Mouse (Mus musculus): ENCODE results near the gene Gm9639.
"Not testable (repeated sequence)": the region's sequence is repeated elsewhere in the genome, so short reads cannot be mapped to it uniquely, and the experiment has no call there.

Gene Gm9639

GRCm38 (mm10) chr10:77794976-77795375 lies at the start of gene Gm9639:
Gene Gm9639 (minus strand): TSS chr10:77795076.
- no peak for DNase-seq

GRCm38 (mm10) chr10:77839006-77839405 lies 44.1 kb upstream of the Gm9639 start:
- no peak for DNase-seq

DNA sequence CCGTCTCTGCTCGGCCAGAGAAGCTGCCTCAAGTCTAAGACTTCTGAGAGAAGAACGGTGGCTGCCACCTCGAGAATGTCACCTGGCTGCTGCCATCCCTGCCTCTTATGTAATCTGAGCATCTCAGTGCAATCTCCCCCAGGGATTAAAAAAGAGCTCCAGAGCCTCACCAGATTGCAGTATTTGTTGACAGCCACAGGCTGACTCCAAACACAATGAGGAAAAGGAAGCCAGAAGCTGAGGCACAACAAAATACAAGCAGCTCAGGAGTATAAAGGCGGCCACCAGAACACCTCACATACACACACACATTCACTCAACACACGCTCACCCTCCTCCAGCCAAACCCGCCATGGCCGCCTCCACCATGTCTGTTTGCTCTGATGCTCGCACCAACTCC lies 40.8 kb upstream of the Gm9639 start, which contains the start of gene Krtap10-10:
Krtap10-10 (plus strand) TSS at position 301 of the 400 bp plus-strand sequence.
- no peak for DNase-seq

DNA sequence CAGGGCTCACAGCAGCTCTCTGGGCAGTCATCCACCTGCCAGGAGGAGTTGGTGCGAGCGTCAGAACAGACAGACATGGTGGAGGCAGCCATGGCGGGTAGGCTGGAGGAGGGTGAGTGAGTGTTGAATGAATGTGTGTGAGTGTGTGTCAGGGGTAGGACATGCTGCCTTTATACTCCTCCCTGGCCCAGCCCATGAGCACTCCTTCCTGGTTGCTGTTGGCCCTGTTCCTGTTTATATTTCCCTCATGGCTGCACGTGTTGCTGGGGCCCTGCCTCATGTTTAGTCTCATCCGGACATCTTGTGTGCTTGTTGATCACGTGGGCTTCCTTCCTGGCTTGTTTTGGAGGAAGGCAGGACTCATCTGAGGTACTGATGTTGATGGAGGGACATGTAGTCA lies 32.1 kb upstream of the Gm9639 start, which contains the start of gene Krtap10-4:
Krtap10-4 (minus strand) TSS at position 145 of the 400 bp plus-strand sequence.
- no peak for DNase-seq

- no peak for DNase-seq
Measured at GRCm38 (mm10) chr10:77819203-77819602, 24.3 kb upstream of the Gm9639 start.

DNA sequence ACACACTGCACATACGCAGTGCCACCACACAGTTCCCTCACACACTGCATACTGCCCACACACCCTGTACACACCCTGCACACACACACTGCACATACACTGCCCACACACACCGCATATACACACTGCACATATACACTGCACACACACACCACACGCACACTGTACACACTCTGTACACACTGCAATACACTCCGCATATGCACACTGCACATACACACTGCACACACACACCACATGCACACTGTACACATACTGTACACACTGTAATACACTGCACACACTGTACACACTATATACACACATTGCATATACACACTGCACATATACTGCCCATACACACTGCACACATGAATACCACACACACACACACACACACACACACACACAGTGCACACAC lies 23.6 kb upstream of the Gm9639 start:
- no peak for DNase-seq

DNA sequence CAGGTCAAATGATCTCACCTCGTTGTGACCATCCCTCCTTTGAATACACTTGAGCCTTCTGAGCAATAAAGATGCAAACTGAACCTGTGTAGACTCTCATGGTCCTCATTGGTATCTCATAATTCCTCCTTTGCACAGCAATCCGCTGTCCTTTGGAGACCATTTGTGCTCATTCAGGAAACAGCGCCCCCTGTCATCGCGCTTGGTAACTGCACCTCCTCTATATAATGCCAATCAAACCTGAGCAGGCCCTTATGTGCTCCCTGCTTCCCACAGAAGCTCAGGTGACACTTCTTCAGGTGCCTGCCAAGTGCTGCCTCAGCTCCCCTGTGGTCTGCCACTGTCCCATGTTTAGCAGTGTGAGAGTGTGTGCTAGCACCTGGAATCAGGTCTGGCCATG lies 20.6 kb upstream of the Gm9639 start:
- peak; percentile 31 to 55 for DNase-seq

GRCm38 (mm10) chr10:77814382-77814781 lies 19.5 kb upstream of the Gm9639 start, which contains the start of gene Gm2696:
Gene Gm2696 (plus strand): TSS chr10:77814682.
- DNase-seq: no peak

DNA sequence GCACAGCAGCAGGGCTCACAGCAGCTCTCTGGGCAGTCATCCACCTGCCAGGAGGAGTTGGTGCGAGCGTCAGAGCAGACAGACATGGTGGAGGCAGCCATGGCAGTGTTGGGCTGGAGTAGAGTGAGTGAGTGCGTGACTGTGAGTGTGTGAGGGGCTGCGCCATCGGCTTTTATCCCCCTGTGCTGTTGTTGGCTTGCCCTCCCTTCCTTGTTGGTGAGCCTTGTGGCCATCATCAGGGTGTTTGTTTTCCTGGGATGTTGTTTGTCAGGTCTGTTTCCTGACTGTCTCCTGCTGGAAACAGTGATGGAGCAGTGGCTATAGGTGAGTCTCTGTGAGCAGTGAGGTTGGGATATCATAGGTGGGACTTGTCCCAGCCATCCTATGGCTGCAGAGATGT lies 16.9 kb upstream of the Gm9639 start, which contains the start of gene Gm9507:
Gm9507 (minus strand) TSS at position 101 of the 400 bp plus-strand sequence.
- DNase-seq: no peak

- no peak for DNase-seq
Measured at GRCm38 (mm10) chr10:77804095-77804494, 9.2 kb upstream of the Gm9639 start.

GRCm38 (mm10) chr10:77798921-77799508 lies 4.1 kb upstream of the Gm9639 start, which contains the start of gene Gm19668:
Gene Gm19668 (minus strand): TSS chr10:77799133.
- DNase-seq: no peak

DNA sequence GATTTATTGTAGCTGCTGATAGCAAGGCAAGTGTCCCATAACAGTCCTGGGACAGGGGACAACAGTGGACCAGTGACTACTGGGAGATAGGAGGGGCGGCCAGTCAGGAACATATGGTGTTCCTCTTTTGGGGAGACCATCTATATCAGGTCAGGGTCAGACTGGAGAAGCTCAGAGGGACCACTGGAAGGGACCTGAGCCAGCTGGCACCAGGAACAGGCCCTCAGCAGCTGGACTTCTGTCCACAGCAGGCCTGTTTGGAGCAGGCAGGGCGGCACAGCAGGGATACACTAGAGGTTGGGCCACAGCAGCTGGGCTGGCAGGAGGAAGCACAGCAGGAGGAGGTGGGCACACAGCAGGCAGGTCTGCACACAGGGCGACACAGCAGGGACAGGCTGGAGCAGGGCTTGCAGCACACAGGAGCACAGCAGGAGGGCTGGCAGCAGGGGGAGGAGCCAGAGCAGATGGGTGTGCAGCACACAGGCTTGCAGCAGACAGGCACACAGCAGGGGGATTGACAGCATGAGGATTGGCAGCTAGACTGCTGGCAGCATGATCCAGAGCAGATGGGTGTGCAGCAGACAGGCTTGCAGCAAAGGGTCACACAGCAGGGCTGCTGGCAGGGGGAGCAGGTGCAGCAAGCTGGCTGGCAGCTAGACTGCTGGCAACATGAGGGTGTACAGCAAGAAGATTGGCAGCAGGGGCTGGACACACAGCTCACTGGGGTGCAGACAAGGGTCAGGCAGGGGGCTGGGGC lies 3.5 kb upstream of the Gm9639 start:
- peak; percentile 17 to 24 for DNase-seq

- no peak for DNase-seq
Measured at GRCm38 (mm10) chr10:77797677-77798076, 2.8 kb upstream of the Gm9639 start.

GRCm38 (mm10) chr10:77788621-77789020 lies 6.3 kb downstream of the Gm9639 start:
- no peak for DNase-seq

GRCm38 (mm10) chr10:77787876-77788275 lies 7.0 kb downstream of the Gm9639 start, which contains the start of gene Gm7137:
Gene Gm7137 (minus strand): TSS chr10:77788200.
- not testable (repeated sequence) for DNase-seq

DNA sequence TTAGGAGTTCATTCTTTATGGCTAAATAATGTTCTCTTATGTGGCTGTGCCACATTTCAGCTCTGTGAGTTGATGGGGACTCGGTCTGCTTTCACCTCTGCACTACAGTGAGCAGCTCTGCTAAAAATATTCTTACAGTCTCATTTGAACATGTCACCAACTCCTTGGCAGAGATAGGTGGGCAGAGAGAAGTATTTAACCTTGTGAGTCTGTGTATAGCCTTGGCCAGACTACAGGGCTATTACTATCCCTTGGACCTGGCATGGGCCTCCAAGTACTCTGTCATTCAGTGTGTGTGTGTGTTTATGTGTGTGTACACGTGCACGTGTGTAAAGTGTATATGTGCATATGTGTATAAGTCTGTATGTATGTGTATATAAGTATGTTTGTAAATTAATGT lies 11.5 kb downstream of the Gm9639 start:
- not testable (repeated sequence) for DNase-seq

DNA sequence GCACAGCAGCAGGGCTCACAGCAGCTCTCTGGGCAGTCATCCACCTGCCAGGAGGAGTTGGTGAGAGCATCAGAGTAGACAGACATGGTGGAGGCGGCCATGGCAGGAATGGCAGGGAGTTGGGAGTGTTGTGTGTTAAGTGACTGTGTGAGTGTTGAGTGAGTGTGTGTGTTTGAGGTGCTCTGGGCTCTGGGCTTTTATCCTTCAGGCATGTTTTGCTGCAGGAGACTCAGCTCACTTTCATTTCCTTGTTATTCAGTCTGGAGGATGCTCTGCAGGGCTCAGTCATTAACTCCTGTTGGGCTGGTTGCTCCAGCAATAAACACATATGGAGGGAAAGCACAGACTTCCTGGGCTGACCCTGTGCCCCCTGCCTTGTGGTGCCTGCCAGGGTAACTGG lies 12.4 kb downstream of the Gm9639 start, which contains the start of gene Gm3250:
Gm3250 (minus strand) TSS at position 101 of the 400 bp plus-strand sequence.
- DNase-seq: not testable (repeated sequence)

GRCm38 (mm10) chr10:77776844-77777243 lies 18.0 kb downstream of the Gm9639 start, which contains the start of gene Gm7138:
Gene Gm7138 (minus strand): TSS chr10:77776944.
- DNase-seq: not testable (repeated sequence)

DNA sequence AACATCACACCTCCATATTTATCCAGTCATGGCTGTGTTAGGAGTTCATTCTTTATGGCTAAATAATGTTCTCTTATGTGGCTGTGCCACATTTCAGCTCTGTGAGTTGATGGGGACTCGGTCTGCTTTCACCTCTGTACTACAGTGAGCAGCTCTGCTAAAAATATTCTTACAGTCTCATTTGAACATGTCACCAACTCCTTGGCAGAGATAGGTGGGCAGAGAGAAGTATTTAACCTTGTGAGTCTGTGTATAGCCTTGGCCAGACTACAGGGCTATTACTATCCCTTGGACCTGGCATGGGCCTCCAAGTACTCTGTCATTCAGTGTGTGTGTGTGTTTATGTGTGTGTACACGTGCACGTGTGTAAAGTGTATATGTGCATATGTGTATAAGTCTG lies 22.7 kb downstream of the Gm9639 start:
- DNase-seq: not testable (repeated sequence)

GRCm38 (mm10) chr10:77771225-77771624 lies 23.7 kb downstream of the Gm9639 start, which contains the start of gene Gm3238:
Gene Gm3238 (minus strand): TSS chr10:77771325.
- not testable (repeated sequence) for DNase-seq

DNA sequence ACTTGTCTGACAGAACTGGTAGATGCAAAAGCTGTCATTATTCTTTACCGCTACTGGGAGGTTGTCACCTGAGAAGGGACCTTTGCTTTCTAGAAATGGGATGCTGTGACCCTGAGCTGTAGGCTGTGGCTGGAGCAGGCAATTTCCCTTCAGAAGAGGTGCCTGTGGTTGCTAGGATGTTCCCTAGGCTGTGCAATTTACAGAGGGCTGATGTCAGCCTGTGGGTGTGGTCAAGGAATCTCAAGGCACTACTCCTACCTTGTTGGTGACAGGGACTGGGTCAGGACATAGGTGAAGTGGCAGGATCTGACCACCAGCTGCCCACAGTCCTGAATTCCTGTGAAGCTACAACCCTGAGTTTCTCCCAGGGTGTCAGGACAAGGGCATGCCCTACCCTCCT lies 25.1 kb downstream of the Gm9639 start:
- no peak for DNase-seq

DNA sequence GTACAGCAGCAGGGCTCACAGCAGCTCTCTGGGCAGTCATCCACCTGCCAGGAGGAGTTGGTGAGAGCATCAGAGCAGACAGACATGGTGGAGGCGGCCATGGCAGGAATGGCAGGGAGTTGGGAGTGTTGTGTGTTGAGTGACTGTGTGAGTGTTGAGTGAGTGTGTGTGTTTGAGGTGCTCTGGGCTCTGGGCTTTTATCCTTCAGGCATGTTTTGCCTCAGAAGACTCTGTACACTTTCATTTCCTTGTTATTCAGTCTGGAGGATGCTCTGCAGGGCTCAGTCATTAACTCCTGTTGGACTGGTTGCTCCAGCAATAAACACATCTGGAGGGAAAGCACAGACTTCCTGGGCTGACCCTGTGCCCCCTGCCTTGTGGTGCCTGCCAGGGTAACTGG lies 35.3 kb downstream of the Gm9639 start, which contains the start of gene Gm3233:
Gm3233 (minus strand) TSS at position 101 of the 400 bp plus-strand sequence.
- DNase-seq: not testable (repeated sequence)

DNA sequence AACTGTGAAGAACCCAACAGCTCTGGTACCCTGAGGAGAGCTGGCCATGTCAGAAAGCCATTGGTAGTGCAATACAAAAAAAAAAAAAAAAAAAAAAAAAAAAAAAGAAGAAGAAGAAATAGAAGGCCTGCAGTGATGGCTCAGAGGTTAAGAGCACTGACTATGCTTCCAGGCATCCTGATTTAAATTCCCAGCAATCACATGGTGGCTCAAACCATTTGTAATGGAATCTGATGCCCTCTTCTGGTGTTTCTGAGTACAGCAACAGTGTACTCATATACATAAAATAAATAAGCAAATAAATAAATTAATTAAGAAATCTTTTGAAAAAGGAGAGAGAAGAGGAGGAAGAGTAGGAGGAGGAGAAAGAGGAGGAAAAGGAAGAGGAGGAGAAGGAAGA lies 41.4 kb downstream of the Gm9639 start:
- DNase-seq: no peak

Measured in kidney, postnatal 4 days (tissue).